Mouse (Mus musculus): ENCODE measurements around the gene Mmp9.

The Mmp9 gene

GRCm38 (mm10) chr2:164918325-164918724, 22.3 kb upstream of the Mmp9 start:
- TF ChIP-seq POU5F1 (IDR thresholded peaks at IDR 0.05; ENCODE audit: borderline replicate concordance, low read length), result no peak
- peak; percentile 59 for TF ChIP-seq CTCF (conservative IDR thresholded peaks at IDR 0.05; ENCODE audit: low read length)
- no peak for TF ChIP-seq NANOG (IDR thresholded peaks at IDR 0.05; ENCODE audit: borderline replicate concordance, low read length)
- H3K4me3 ChIP-seq (replicated peaks; ENCODE audit: low read length), result peak overlapping the region; percentile 39
- H3K4me1 ChIP-seq (replicated peaks; ENCODE audit: low read depth, low read length), result peaks cover 43% of the 10 kb centered on the region
- H3K9me3 ChIP-seq (ENCODE audit: low read length), result no peaks in the 10 kb centered on the region
- no peaks in the 10 kb centered on the region for H3K27me3 ChIP-seq (ENCODE audit: insufficient read depth, low read length)
- peaks cover 37% of the 10 kb centered on the region for H3K36me3 ChIP-seq (ENCODE audit: insufficient read depth, low read length)

- Histone ChIP-seq H3K4me1 (replicated peaks; ENCODE audit: low read depth, low read length) (peaks cover 24% of the 10 kb centered on the region), H3K36me3 (ENCODE audit: insufficient read depth, low read length) (peaks cover 17% of the 10 kb centered on the region), H3K4me3 (replicated peaks; ENCODE audit: low read length) (no peak overlapping the region), H3K27me3 (ENCODE audit: insufficient read depth, low read length) (peaks cover 9% of the 10 kb centered on the region; the same call in 1 of the 2 replicates), H3K9me3 (ENCODE audit: low read length) (no peaks in the 10 kb centered on the region)
- no peak for TF ChIP-seq CTCF (conservative IDR thresholded peaks at IDR 0.05; ENCODE audit: low read length)
- TF ChIP-seq POU5F1 (IDR thresholded peaks at IDR 0.05; ENCODE audit: borderline replicate concordance, low read length), result no peak
These were observed 18.6 kb upstream of the Mmp9 start for GRCm38 (mm10) chr2:164921984-164922383.

- no peaks in the 10 kb centered on the region for H3K9me3 ChIP-seq (ENCODE audit: low read length)
- no peak for TF ChIP-seq CTCF (conservative IDR thresholded peaks at IDR 0.05; ENCODE audit: low read length)
- peaks cover 17% of the 10 kb centered on the region for H3K36me3 ChIP-seq (ENCODE audit: insufficient read depth, low read length)
- peaks cover 12% of the 10 kb centered on the region; the same call in 1 of the 2 replicates for H3K27me3 ChIP-seq (ENCODE audit: insufficient read depth, low read length)
- no peak overlapping the region for H3K4me3 ChIP-seq (replicated peaks; ENCODE audit: low read length)
- peaks cover 11% of the 10 kb centered on the region for H3K4me1 ChIP-seq (replicated peaks; ENCODE audit: low read depth, low read length)
These were observed 17.3 kb upstream of the Mmp9 start for GRCm38 (mm10) chr2:164923291-164923690.

GRCm38 (mm10) chr2:164924100-164924857, 16.3 kb upstream of the Mmp9 start:
- H3K9me3 ChIP-seq (ENCODE audit: low read length), result no peaks in the 10 kb centered on the region
- peaks cover 15% of the 10 kb centered on the region for H3K36me3 ChIP-seq (ENCODE audit: insufficient read depth, low read length)
- TF ChIP-seq POU5F1 (IDR thresholded peaks at IDR 0.05; ENCODE audit: borderline replicate concordance, low read length) (no peak), CTCF (conservative IDR thresholded peaks at IDR 0.05; ENCODE audit: low read length) (peak; percentile 92)
- peaks cover 15% of the 10 kb centered on the region; the same call in 1 of the 2 replicates for H3K27me3 ChIP-seq (ENCODE audit: insufficient read depth, low read length)
- H3K4me1 ChIP-seq (replicated peaks; ENCODE audit: low read depth, low read length), result peaks cover 10% of the 10 kb centered on the region
- no peak overlapping the region for H3K4me3 ChIP-seq (replicated peaks; ENCODE audit: low read length)

GRCm38 (mm10) chr2:164930706-164931581, 9.6 kb upstream of the Mmp9 start:
- TF ChIP-seq NANOG (IDR thresholded peaks at IDR 0.05; ENCODE audit: borderline replicate concordance, low read length) (no peak), CTCF (conservative IDR thresholded peaks at IDR 0.05; ENCODE audit: low read length) (no peak), POU5F1 (IDR thresholded peaks at IDR 0.05; ENCODE audit: borderline replicate concordance, low read length) (no peak)

GRCm38 (mm10) chr2:164933534-164933933, 7.0 kb upstream of the Mmp9 start:
- H3K36me3 ChIP-seq (ENCODE audit: insufficient read depth, low read length), result no peaks in the 10 kb centered on the region
- no peak overlapping the region for H3K4me3 ChIP-seq (replicated peaks; ENCODE audit: low read length)
- peaks cover 50% of the 10 kb centered on the region for H3K27me3 ChIP-seq (ENCODE audit: insufficient read depth, low read length)
- TF ChIP-seq POU5F1 (IDR thresholded peaks at IDR 0.05; ENCODE audit: borderline replicate concordance, low read length) (no peak), CTCF (conservative IDR thresholded peaks at IDR 0.05; ENCODE audit: low read length) (no peak), NANOG (IDR thresholded peaks at IDR 0.05; ENCODE audit: borderline replicate concordance, low read length) (no peak)
- H3K4me1 ChIP-seq (replicated peaks; ENCODE audit: low read depth, low read length), result peaks cover 15% of the 10 kb centered on the region
- H3K9me3 ChIP-seq (ENCODE audit: low read length), result no peaks in the 10 kb centered on the region

More at GRCm38 (mm10) chr2:164930706-164931581, 9.6 kb upstream of the Mmp9 start:
- H3K36me3 ChIP-seq (ENCODE audit: insufficient read depth, low read length), result no peaks in the 10 kb centered on the region
- H3K4me1 ChIP-seq (replicated peaks; ENCODE audit: low read depth, low read length), result peaks cover 6% of the 10 kb centered on the region; the same call in 1 of the 2 replicates
- H3K9me3 ChIP-seq (ENCODE audit: low read length), result no peaks in the 10 kb centered on the region
- H3K27me3 ChIP-seq (ENCODE audit: insufficient read depth, low read length), result peaks cover 41% of the 10 kb centered on the region
- H3K4me3 ChIP-seq (replicated peaks; ENCODE audit: low read length), result no peak overlapping the region

GRCm38 (mm10) chr2:164935991-164936390, 4.6 kb upstream of the Mmp9 start:
- Histone ChIP-seq H3K4me3 (replicated peaks; ENCODE audit: low read length) (no peak overlapping the region), H3K27me3 (ENCODE audit: insufficient read depth, low read length) (peaks cover 69% of the 10 kb centered on the region), H3K4me1 (replicated peaks; ENCODE audit: low read depth, low read length) (peaks cover 37% of the 10 kb centered on the region), H3K9me3 (ENCODE audit: low read length) (no peaks in the 10 kb centered on the region), H3K36me3 (ENCODE audit: insufficient read depth, low read length) (no peaks in the 10 kb centered on the region)
- TF ChIP-seq NANOG (IDR thresholded peaks at IDR 0.05; ENCODE audit: borderline replicate concordance, low read length), result no peak

GRCm38 (mm10) chr2:164938146-164939091, 2.2 kb upstream of the Mmp9 start:
- no peaks in the 10 kb centered on the region for H3K9me3 ChIP-seq (ENCODE audit: low read length)
- H3K4me1 ChIP-seq (replicated peaks; ENCODE audit: low read depth, low read length), result peaks cover 53% of the 10 kb centered on the region
- H3K36me3 ChIP-seq (ENCODE audit: insufficient read depth, low read length), result no peaks in the 10 kb centered on the region
- peak overlapping the region; percentile 61 for H3K4me3 ChIP-seq (replicated peaks; ENCODE audit: low read length)
- H3K27me3 ChIP-seq (ENCODE audit: insufficient read depth, low read length), result peaks cover 72% of the 10 kb centered on the region
- TF ChIP-seq NANOG (IDR thresholded peaks at IDR 0.05; ENCODE audit: borderline replicate concordance, low read length) (no peak), POU5F1 (IDR thresholded peaks at IDR 0.05; ENCODE audit: borderline replicate concordance, low read length) (no peak), CTCF (conservative IDR thresholded peaks at IDR 0.05; ENCODE audit: low read length) (no peak)

Measured in E14TG2a.4 (cell line).